8 mouse cellular contexts compared by ENCODE assay signal in genomic region chr7:99085249-99085648, GRCm38 (mm10). TPM values are rescaled to one million over a fixed set of nuclear protein-coding genes. Genes with fewer than 3 reads are reported as not detected.
A peak's percentile ranks its signal among the peaks of the same experiment; 100 is the strongest.
DNase-seq lines count a peak whose midpoint lies in the region; ATAC-seq and TF ChIP-seq lines count a peak whose summit lies in the region.

No protein-coding gene starts in this region.

- H3K4me3 ChIP-seq in liver, embryonic 16.5 days (ENCODE audit: low read depth, low read length) = no peak overlapping the region
- no peak overlapping the region for H3K4me3 ChIP-seq in liver, embryonic 12.5 days
- H3K4me3 ChIP-seq in gastrocnemius, adult 2 months = no peak overlapping the region
- no peak overlapping the region for H3K4me3 ChIP-seq in hindbrain, embryonic 12.5 days

- no peak for TF ChIP-seq CTCF in gastrocnemius, adult 2 months (IDR thresholded peaks at IDR 0.05)

- H3K4me2 ChIP-seq in liver, embryonic 16.5 days (ENCODE audit: low read depth, low read length) = no peak overlapping the region
- H3K4me2 ChIP-seq in liver, embryonic 12.5 days = no peak overlapping the region
- H3K4me2 ChIP-seq in hindbrain, embryonic 12.5 days (replicated peaks) = no peak overlapping the region

- H3K9ac ChIP-seq in liver, embryonic 16.5 days (ENCODE audit: low read depth, low read length) = no peak overlapping the region
- H3K9ac ChIP-seq in liver, embryonic 12.5 days = no peak overlapping the region
- no peak overlapping the region for H3K9ac ChIP-seq in hindbrain, embryonic 12.5 days

- no peaks in the 10 kb centered on the region for H3K27me3 ChIP-seq in liver, embryonic 16.5 days (ENCODE audit: control insufficient read depth, insufficient read depth, low read depth, low read length)
- no peaks in the 10 kb centered on the region for H3K27me3 ChIP-seq in liver, embryonic 12.5 days (replicated peaks)
- H3K27me3 ChIP-seq in hindbrain, embryonic 12.5 days = no peaks in the 10 kb centered on the region

- H3K9me3 ChIP-seq in liver, embryonic 16.5 days (replicated peaks; ENCODE audit: control insufficient read depth, low read length) = no peaks in the 10 kb centered on the region
- no peaks in the 10 kb centered on the region for H3K9me3 ChIP-seq in liver, embryonic 12.5 days (replicated peaks)
- H3K9me3 ChIP-seq in hindbrain, embryonic 12.5 days (replicated peaks) = no peaks in the 10 kb centered on the region

- 72% methylated on average over 3 of the region's 3 CpGs for WGBS in liver, embryonic 16.5 days (ENCODE audit: insufficient replicate concordance)
- WGBS in liver, embryonic 12.5 days (ENCODE audit: insufficient replicate concordance) = 83% methylated on average over 3 of the region's 3 CpGs
- WGBS in hindbrain, embryonic 12.5 days = 88% methylated on average over 3 of the region's 3 CpGs

- intact Hi-C loops in gastrocnemius, adult 2 months (cut with DNase I) = no loop called here
- intact Hi-C loops in left cerebral cortex, postnatal 36 days (cut with DNase I) = no loop called here

- no peak overlapping the region for H3K27ac ChIP-seq in liver, embryonic 16.5 days (ENCODE audit: low read length)
- H3K27ac ChIP-seq in liver, embryonic 12.5 days = no peak overlapping the region
- H3K27ac ChIP-seq in gastrocnemius, adult 2 months = peak overlapping the region; percentile 41; the same call in 1 of the 2 replicates
- no peak overlapping the region for H3K27ac ChIP-seq in hindbrain, embryonic 12.5 days

- peak; percentile 41; the same call in 1 of the 2 replicates for ATAC-seq in liver, embryonic 16.5 days (ENCODE audit: low read depth)
- ATAC-seq in liver, embryonic 12.5 days = no peak
- ATAC-seq in hindbrain, embryonic 12.5 days (ENCODE audit: low FRiP score) = no peak

- H3K36me3 ChIP-seq in liver, embryonic 16.5 days (ENCODE audit: control insufficient read depth, insufficient read depth) = no peaks in the 10 kb centered on the region
- H3K36me3 ChIP-seq in liver, embryonic 12.5 days = peaks cover 27% of the 10 kb centered on the region
- H3K36me3 ChIP-seq in hindbrain, embryonic 12.5 days = 0 out of 2 replicates have a peak, but pooled peaks cover 5% of the 10 kb centered on the region

- H3K4me1 ChIP-seq in liver, embryonic 16.5 days (ENCODE audit: control insufficient read depth, low read depth, low read length) = no peaks in the 10 kb centered on the region; the same call in none of the 2 replicates
- H3K4me1 ChIP-seq in liver, embryonic 12.5 days = 0 out of 2 replicates have a peak, but pooled peaks cover 4% of the 10 kb centered on the region
- peaks cover 4% of the 10 kb centered on the region; the same call in 1 of the 2 replicates for H3K4me1 ChIP-seq in hindbrain, embryonic 12.5 days

- peak; percentile 79 for DNase-seq in adrenal gland, adult 2 months
- peak; percentile 74 for DNase-seq in gastrocnemius, adult 2 months
- DNase-seq in lung, postnatal 14 days = peak; percentile 46
- DNase-seq in frontal cortex, postnatal 14 days (ENCODE audit: low spot score in 2 of 2) = no peak
- DNase-seq in left cerebral cortex, postnatal 36 days (ENCODE audit: low spot score in 2 of 2) = no peak

RNA-seq across cellular contexts. Expression of gene Uvrag, which starts 55.7 kb away (rescaled TPM):
- 7.6 and 8.2 TPM in 2 replicates for polyA plus RNA-seq in liver, embryonic 16.5 days (2015; fragmentation: Nextera tagmentation; extraction: Ambion mirVana)
- 13.5 and 15.1 TPM in 2 replicates for polyA plus RNA-seq in liver, embryonic 12.5 days (2016; fragmentation: Nextera tagmentation; extraction: Ambion mirVana)
- total RNA-seq in adrenal gland, adult 2 months (2021) = 10 to 100 TPM; 18.5 to 30.0 TPM
- 50.4 and 60.6 TPM in 2 replicates for polyA plus RNA-seq in adrenal gland, adult 2 months (2012; rRNA removed)
- 1 to 10 TPM; 8.6 to 9.2 TPM for total RNA-seq in gastrocnemius, adult 2 months (2021)
- 16.6 and 17.7 TPM in 2 replicates for polyA plus RNA-seq in hindbrain, embryonic 12.5 days (2016; fragmentation: Nextera tagmentation; extraction: Ambion mirVana)
- 10 to 100 TPM; 50.2 to 54.0 TPM for total RNA-seq in left cerebral cortex, postnatal 36 days (2021)

Comparison
In these comparisons a context has a peak if more than half of its experiments do, and no peak if none do; other contexts are left out.
1. DNase-seq: peak in adrenal gland, adult 2 months (single experiment), gastrocnemius, adult 2 months (single experiment) and lung, postnatal 14 days (single experiment); none in frontal cortex, postnatal 14 days (0 of 2) and left cerebral cortex, postnatal 36 days (0 of 2).